Comparison of ENCODE assay signal across 18 mouse cellular contexts in the genomic region with DNA sequence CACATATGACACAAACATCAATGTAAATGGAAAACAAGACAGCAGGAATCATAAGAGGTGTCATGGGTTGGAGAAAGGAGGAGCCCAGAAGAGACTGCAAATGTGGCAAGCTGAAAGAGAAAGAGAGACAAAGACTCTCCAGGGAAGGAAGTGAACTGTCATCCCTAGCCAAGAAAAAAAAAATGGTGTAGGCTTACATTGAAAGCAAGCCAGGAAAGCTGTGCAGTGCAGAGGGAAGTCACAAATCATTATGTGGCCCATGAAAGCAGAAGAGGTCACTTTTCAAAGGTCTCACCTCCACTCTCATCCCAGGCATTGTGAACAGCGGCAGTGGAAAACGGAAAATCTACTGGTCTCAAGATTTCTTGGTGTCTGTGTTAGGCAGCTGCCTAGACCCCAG. TPM values are rescaled to one million over a fixed set of nuclear protein-coding genes. Genes with fewer than 3 reads are reported as not detected.
DNase-seq lines count a peak whose midpoint lies in the region; TF ChIP-seq lines count a peak whose summit lies in the region.
"Had no signal": no experiment of that assay in that cellular context is flagged by ENCODE, and none has a peak within 500 bp of the region (broad histone marks: within the 10 kb centered on the region; RNA-seq: fewer than 3 reads in every experiment).

No protein-coding gene starts in this region.

- WGBS in kidney, adult 2 months: 27% methylated on average over 2 of the region's 2 CpGs
- 63% methylated on average over 2 of the region's 2 CpGs for WGBS in limb, embryonic 10.5 days

- peak; percentile 15 for DNase-seq in kidney, adult 2 months
- no peak for DNase-seq in kidney, adult 11 months
- peak; percentile 0 for DNase-seq in 416B (ENCODE audit: low read depth)
- DNase-seq in brain, embryonic 14.5 days (ENCODE audit: low read depth): peak; percentile 17
- DNase-seq in kidney, postnatal 14 days: peak; percentile 14
- no peak for DNase-seq in MN1 (ENCODE audit: low spot score)
- no peak for DNase-seq in limb, embryonic 10.5 days (ENCODE audit: low spot score)
- DNase-seq: cerebellum, adult 11-12 months; cerebellum, postnatal 14 days; gastrocnemius, postnatal 36 days; liver, embryonic 13.5 days; thymus, adult 18-20 months had no signal

- no peak for TF ChIP-seq CTCF in kidney, adult 2 months (conservative IDR thresholded peaks at IDR 0.05; ENCODE audit: insufficient read depth, insufficient read length, low read depth, low read length)
- TF ChIP-seq CTCF in brain, embryonic 14.5 days (IDR thresholded peaks at IDR 0.05; ENCODE audit: borderline replicate concordance, extremely low read depth, insufficient read depth, insufficient read length): no peak

- no peaks in the 10 kb centered on the region for H3K36me3 ChIP-seq in kidney, adult 2 months (ENCODE audit: control insufficient read depth, insufficient read depth, low read length)
- no peaks in the 10 kb centered on the region for H3K36me3 ChIP-seq in limb, embryonic 10.5 days
- H3K36me3 ChIP-seq: embryonic facial prominence, embryonic 15.5 days; heart, embryonic 10.5 days; hindbrain, embryonic 12.5 days; limb, embryonic 13.5 days; liver, embryonic 13.5 days; stomach, embryonic 15.5 days had no signal

- no peaks in the 10 kb centered on the region for H3K27me3 ChIP-seq in kidney, adult 2 months (replicated peaks; ENCODE audit: control insufficient read depth, insufficient read depth, low read length)
- no peaks in the 10 kb centered on the region for H3K27me3 ChIP-seq in limb, embryonic 10.5 days (ENCODE audit: low read depth, poor library complexity, severe bottlenecking)
- H3K27me3 ChIP-seq: embryonic facial prominence, embryonic 15.5 days; hindbrain, embryonic 12.5 days; limb, embryonic 13.5 days; liver, embryonic 13.5 days; stomach, embryonic 15.5 days had no signal

- H3K9me3 ChIP-seq in limb, embryonic 10.5 days (replicated peaks): no peaks in the 10 kb centered on the region
- H3K9me3 ChIP-seq: embryonic facial prominence, embryonic 15.5 days; heart, embryonic 10.5 days; hindbrain, embryonic 12.5 days; limb, embryonic 13.5 days; liver, embryonic 13.5 days; megakaryocyte, embryonic 14.5 days; stomach, embryonic 15.5 days had no signal

- no peak overlapping the region for H3K27ac ChIP-seq in kidney, adult 2 months (ENCODE audit: insufficient read depth, low read depth, low read length)
- H3K27ac ChIP-seq in limb, embryonic 10.5 days: no peak overlapping the region
- H3K27ac ChIP-seq: embryonic facial prominence, embryonic 15.5 days; heart, embryonic 10.5 days; hindbrain, embryonic 12.5 days; limb, embryonic 13.5 days; liver, embryonic 13.5 days; stomach, embryonic 15.5 days had no signal

- H3K4me1 ChIP-seq in kidney, adult 2 months (ENCODE audit: control insufficient read depth, insufficient read depth, low read length): no peaks in the 10 kb centered on the region; the same call in 1 of the 2 replicates
- no peaks in the 10 kb centered on the region for H3K4me1 ChIP-seq in limb, embryonic 10.5 days
- H3K4me1 ChIP-seq: embryonic facial prominence, embryonic 15.5 days; heart, embryonic 10.5 days; hindbrain, embryonic 12.5 days; limb, embryonic 13.5 days; liver, embryonic 13.5 days; stomach, embryonic 15.5 days had no signal

- H3K4me3 ChIP-seq in kidney, adult 2 months (ENCODE audit: insufficient read depth, low read depth, low read length): no peak overlapping the region
- H3K4me3 ChIP-seq in limb, embryonic 10.5 days: no peak overlapping the region
- H3K4me3 ChIP-seq: embryonic facial prominence, embryonic 15.5 days; heart, embryonic 10.5 days; hindbrain, embryonic 12.5 days; limb, embryonic 13.5 days; liver, embryonic 13.5 days; megakaryocyte, embryonic 14.5 days; stomach, embryonic 15.5 days had no signal

- TF ChIP-seq POLR2A in kidney, adult 2 months (IDR thresholded peaks at IDR 0.05; ENCODE audit: low read depth, low read length): no peak
- TF ChIP-seq POLR2A in brain, embryonic 14.5 days (IDR thresholded peaks at IDR 0.05; ENCODE audit: borderline replicate concordance, extremely low read depth, insufficient read depth, insufficient read length, poor library complexity, severe bottlenecking): no peak

RNA-seq across cellular contexts. Expression of gene Akap17b, which starts 27.5 kb away (rescaled TPM):
- 0.56 and 0.64 TPM in 2 replicates for polyA plus RNA-seq in kidney, adult 2 months (2012; rRNA removed)
- 7.1 and 8.5 TPM in 2 replicates for polyA plus RNA-seq in brain, embryonic 14.5 days (2012; rRNA removed)
- 2.3 and 2.5 TPM in 2 replicates for polyA plus RNA-seq in limb, embryonic 10.5 days (2016; fragmentation: Nextera tagmentation; extraction: Ambion mirVana)

Comparison
In these comparisons a context has a peak if more than half of its experiments do, and no peak if none do; other contexts are left out.
1. DNase-seq: peak in kidney, adult 2 months (single experiment), 416B (single experiment), brain, embryonic 14.5 days (single experiment) and kidney, postnatal 14 days (single experiment); none in kidney, adult 11 months (single experiment), MN1 (single experiment) and limb, embryonic 10.5 days (single experiment).